Mouse (Mus musculus): ENCODE measurements around the gene Sema3b.

DNA sequence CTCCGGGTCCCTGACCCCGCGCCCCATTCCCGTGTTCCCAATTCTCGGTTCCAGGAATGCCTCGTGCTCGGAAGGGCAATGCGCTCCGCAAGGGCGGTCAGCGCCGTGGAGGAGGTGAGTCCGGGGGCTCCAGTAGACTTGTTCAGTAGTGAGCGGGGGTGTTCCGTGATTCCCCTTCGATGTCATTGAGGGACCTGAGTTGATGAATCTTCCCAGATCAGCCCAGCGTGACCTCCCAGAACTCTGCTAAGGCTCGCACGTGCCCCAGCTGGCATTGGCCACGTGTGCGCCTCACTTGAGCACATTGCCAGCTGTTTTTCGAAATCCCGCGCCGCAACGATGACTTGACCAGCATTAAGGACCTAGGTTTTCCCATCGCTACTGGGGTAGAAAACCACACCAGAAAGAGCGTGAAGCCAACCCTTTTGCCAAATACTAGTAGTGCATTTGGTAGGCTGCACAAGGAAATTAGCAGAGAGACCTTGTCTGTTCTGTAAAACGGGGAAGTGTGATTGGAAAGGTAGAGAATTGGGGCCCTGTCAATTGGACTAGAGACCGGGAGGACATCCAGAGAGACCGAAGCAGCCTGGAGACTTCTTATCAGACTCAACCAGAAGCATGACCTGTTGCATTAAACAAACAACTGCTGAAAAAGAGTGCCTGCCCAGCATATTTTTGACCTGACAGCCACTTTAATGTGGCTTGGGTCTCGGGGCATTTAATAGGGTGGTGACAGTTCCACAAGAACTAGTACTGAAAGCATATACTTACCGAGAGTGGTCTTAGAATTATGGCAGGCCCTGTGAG, 21.0 kb downstream of the Sema3b start:
- TF ChIP-seq POLR2A (IDR thresholded peaks at IDR 0.05; ENCODE audit: borderline replicate concordance, insufficient read depth, low read length) = no peak; the same call in 1 of the 2 replicates
- no peak for TF ChIP-seq CTCF (IDR thresholded peaks at IDR 0.05; ENCODE audit: borderline replicate concordance, insufficient read depth, low read depth, low read length)
